Mouse (Mus musculus) forebrain, embryonic 13.5 days (tissue): Measurements from ENCODE around the gene Coq2. TPM values are rescaled to one million over a fixed set of nuclear protein-coding genes. Genes with fewer than 3 reads are reported as not detected.

Experiments
- ATAC-seq: fragments of 200-750 bp; cut with Nextera tagmentation; 2 replicates; pipeline ENCODE4 v1.8.0; 2017
- H3K27ac ChIP-seq: fragments of 300-500 bp; sonication (generic); 2 replicates; pipeline ENCODE4 v1.5.1; 2015; ENCODE audit warnings: inconsistent platforms, mild to moderate bottlenecking, moderate library complexity
- H3K27me3 ChIP-seq: fragments of 300-500 bp; sonication (generic); 2 replicates; pipeline ENCODE4 v1.6.1; 2015; ENCODE audit warnings: mild to moderate bottlenecking, inconsistent platforms
- H3K36me3 ChIP-seq: fragments of 300-500 bp; sonication (generic); 2 replicates; pipeline ENCODE4 v1.6.1; 2015; ENCODE audit warnings: mild to moderate bottlenecking, inconsistent platforms; ENCODE audit not compliant: poor library complexity, severe bottlenecking
- H3K4me1 ChIP-seq: fragments of 300-500 bp; sonication (generic); 2 replicates; pipeline ENCODE4 v1.6.1; 2015; ENCODE audit warnings: inconsistent platforms
- H3K4me2 ChIP-seq: fragments of 300-500 bp; sonication (generic); 2 replicates; pipeline ENCODE4 v1.6.1; 2015; ENCODE audit warnings: inconsistent platforms, mild to moderate bottlenecking, moderate library complexity
- H3K4me3 ChIP-seq: fragments of 300-500 bp; sonication (generic); 2 replicates; pipeline ENCODE4 v1.5.1; 2015; ENCODE audit warnings: mild to moderate bottlenecking, inconsistent platforms
- H3K9ac ChIP-seq: fragments of 300-500 bp; sonication (generic); 2 replicates; pipeline ENCODE4 v1.6.1; 2015; ENCODE audit warnings: mild to moderate bottlenecking, inconsistent platforms
- H3K9me3 ChIP-seq: fragments of 300-500 bp; sonication (generic); replicated peaks from 2 replicates; pipeline ENCODE4 v1.6.1; 2016; ENCODE audit warnings: inconsistent platforms
- WGBS: fragments of 180-500 bp; shearing (Covaris S2); methylation state at CpG from one replicate; pipeline ENCODE4 v1.1.7; 2015; 5-methylcytosine and 5-hydroxymethylcytosine counted together
- polyA plus RNA-seq: library from polyadenylated mRNA; unstranded; fragments of >200 nt; fragmentation: Nextera tagmentation; extraction: Ambion mirVana; gene quantifications from 2 replicates; pipeline ENCODE4 v1.2.1, GENCODE M21; 2015

Gene Coq2
- polyA plus RNA-seq, 1 experiment from 2014 or later, result 42.7 TPM

GRCm38 (mm10) chr5:100652327-100652726, 22.6 kb downstream of the Coq2 start:
- Histone ChIP-seq H3K9me3 (no peaks in the 10 kb centered on the region), H3K4me2 (no peak overlapping the region)

GRCm38 (mm10) chr5:100651486-100651885, 23.5 kb downstream of the Coq2 start:
- Histone ChIP-seq H3K4me2 (no peak overlapping the region), H3K4me1 (no peaks in the 10 kb centered on the region), H3K9me3 (no peaks in the 10 kb centered on the region), H3K9ac (no peak overlapping the region), H3K4me3 (no peak overlapping the region), H3K27ac (no peak overlapping the region), H3K27me3 (no peaks in the 10 kb centered on the region), H3K36me3 (peaks cover 27% of the 10 kb centered on the region)
- WGBS, result 83% methylated on average over 10 of the region's 10 CpGs
- ATAC-seq, result no peak

More at GRCm38 (mm10) chr5:100652327-100652726, 22.6 kb downstream of the Coq2 start:
- peaks cover 33% of the 10 kb centered on the region for H3K36me3 ChIP-seq
- no peak overlapping the region for H3K9ac ChIP-seq
- 85% methylated on average over 9 of the region's 9 CpGs for WGBS
- no peaks in the 10 kb centered on the region for H3K4me1 ChIP-seq
- H3K27ac ChIP-seq, result no peak overlapping the region
- no peaks in the 10 kb centered on the region for H3K27me3 ChIP-seq
- no peak overlapping the region for H3K4me3 ChIP-seq
- ATAC-seq, result no peak

GRCm38 (mm10) chr5:100650969-100651368, 24.0 kb downstream of the Coq2 start:
- Histone ChIP-seq H3K4me2 (no peak overlapping the region), H3K9me3 (no peaks in the 10 kb centered on the region), H3K27ac (no peak overlapping the region), H3K4me1 (no peaks in the 10 kb centered on the region), H3K4me3 (no peak overlapping the region), H3K36me3 (peaks cover 22% of the 10 kb centered on the region), H3K9ac (no peak overlapping the region), H3K27me3 (no peaks in the 10 kb centered on the region)
- no peak for ATAC-seq
- WGBS, result 89% methylated on average over 7 of the region's 7 CpGs

GRCm38 (mm10) chr5:100648546-100648945, 26.4 kb downstream of the Coq2 start:
- H3K4me2 ChIP-seq, result no peak overlapping the region
- H3K36me3 ChIP-seq, result no peaks in the 10 kb centered on the region; the same call in 1 of the 2 replicates
- H3K4me1 ChIP-seq, result no peaks in the 10 kb centered on the region
- H3K27me3 ChIP-seq, result no peaks in the 10 kb centered on the region
- H3K4me3 ChIP-seq, result no peak overlapping the region
- no peak for ATAC-seq
- 44% methylated on average over 6 of the region's 6 CpGs for WGBS
- no peak overlapping the region for H3K9ac ChIP-seq
- H3K27ac ChIP-seq, result no peak overlapping the region
- H3K9me3 ChIP-seq, result no peaks in the 10 kb centered on the region

GRCm38 (mm10) chr5:100648046-100648445, 26.9 kb downstream of the Coq2 start:
- no peaks in the 10 kb centered on the region for H3K9me3 ChIP-seq
- H3K4me2 ChIP-seq, result no peak overlapping the region
- H3K4me3 ChIP-seq, result no peak overlapping the region
- no peak overlapping the region for H3K9ac ChIP-seq
- no peaks in the 10 kb centered on the region for H3K27me3 ChIP-seq
- no peak overlapping the region for H3K27ac ChIP-seq
- ATAC-seq, result no peak
- H3K36me3 ChIP-seq, result no peaks in the 10 kb centered on the region; the same call in 1 of the 2 replicates
- no peaks in the 10 kb centered on the region for H3K4me1 ChIP-seq
- 66% methylated on average over 10 of the region's 10 CpGs for WGBS

- H3K4me3 ChIP-seq, result no peak overlapping the region
- no peak for ATAC-seq
Measured at GRCm38 (mm10) chr5:100646558-100646957, 28.4 kb downstream of the Coq2 start.

GRCm38 (mm10) chr5:100643991-100644535, 30.9 kb downstream of the Coq2 start:
- no peaks in the 10 kb centered on the region for H3K27me3 ChIP-seq
- H3K4me1 ChIP-seq, result no peaks in the 10 kb centered on the region
- H3K36me3 ChIP-seq, result no peaks in the 10 kb centered on the region
- no peaks in the 10 kb centered on the region for H3K9me3 ChIP-seq
- no peak overlapping the region for H3K4me3 ChIP-seq
- no peak overlapping the region for H3K9ac ChIP-seq
- no peak overlapping the region for H3K27ac ChIP-seq
- H3K4me2 ChIP-seq, result no peak overlapping the region
- WGBS, result 72% methylated on average over 7 of the region's 7 CpGs
- ATAC-seq, result no peak

More at GRCm38 (mm10) chr5:100646558-100646957, 28.4 kb downstream of the Coq2 start:
- 83% methylated on average over 4 of the region's 4 CpGs for WGBS
- Histone ChIP-seq H3K9ac (no peak overlapping the region), H3K27me3 (no peaks in the 10 kb centered on the region), H3K27ac (no peak overlapping the region), H3K4me2 (no peak overlapping the region), H3K9me3 (no peaks in the 10 kb centered on the region), H3K36me3 (no peaks in the 10 kb centered on the region), H3K4me1 (no peaks in the 10 kb centered on the region)

GRCm38 (mm10) chr5:100643253-100643990, 31.5 kb downstream of the Coq2 start:
- WGBS, result 72% methylated on average over 12 of the region's 12 CpGs
- H3K27me3 ChIP-seq, result no peaks in the 10 kb centered on the region
- ATAC-seq, result no peak
- no peak overlapping the region for H3K9ac ChIP-seq
- H3K9me3 ChIP-seq, result no peaks in the 10 kb centered on the region
- no peak overlapping the region for H3K4me2 ChIP-seq
- H3K36me3 ChIP-seq, result no peaks in the 10 kb centered on the region
- no peak overlapping the region for H3K27ac ChIP-seq
- H3K4me1 ChIP-seq, result no peaks in the 10 kb centered on the region
- H3K4me3 ChIP-seq, result no peak overlapping the region

GRCm38 (mm10) chr5:100642316-100642715, 32.6 kb downstream of the Coq2 start:
- no peaks in the 10 kb centered on the region for H3K36me3 ChIP-seq
- H3K4me1 ChIP-seq, result no peaks in the 10 kb centered on the region
- WGBS, result 90% methylated on average over 5 of the region's 5 CpGs
- no peaks in the 10 kb centered on the region for H3K27me3 ChIP-seq
- H3K9ac ChIP-seq, result no peak overlapping the region
- H3K4me2 ChIP-seq, result no peak overlapping the region
- ATAC-seq, result no peak
- no peak overlapping the region for H3K27ac ChIP-seq
- no peak overlapping the region for H3K4me3 ChIP-seq
- no peaks in the 10 kb centered on the region for H3K9me3 ChIP-seq

- Histone ChIP-seq H3K27ac (no peak overlapping the region), H3K4me1 (no peaks in the 10 kb centered on the region), H3K36me3 (no peaks in the 10 kb centered on the region), H3K4me2 (no peak overlapping the region), H3K9ac (no peak overlapping the region), H3K4me3 (no peak overlapping the region), H3K27me3 (no peaks in the 10 kb centered on the region), H3K9me3 (no peaks in the 10 kb centered on the region)
- no peak for ATAC-seq
- 88% methylated on average over 8 of the region's 8 CpGs for WGBS
Measured at GRCm38 (mm10) chr5:100638483-100638882, 36.5 kb downstream of the Coq2 start.

GRCm38 (mm10) chr5:100636794-100637544, 38.0 kb downstream of the Coq2 start:
- no peak for ATAC-seq
- Histone ChIP-seq H3K4me3 (no peak overlapping the region), H3K9ac (no peak overlapping the region), H3K4me2 (no peak overlapping the region), H3K9me3 (no peaks in the 10 kb centered on the region), H3K27me3 (no peaks in the 10 kb centered on the region), H3K27ac (no peak overlapping the region), H3K4me1 (no peaks in the 10 kb centered on the region), H3K36me3 (no peaks in the 10 kb centered on the region)
- 80% methylated on average over 8 of the region's 8 CpGs for WGBS

GRCm38 (mm10) chr5:100635908-100636307, 39.0 kb downstream of the Coq2 start:
- no peak overlapping the region for H3K4me2 ChIP-seq
- 91% methylated on average over 4 of the region's 4 CpGs for WGBS
- H3K36me3 ChIP-seq, result no peaks in the 10 kb centered on the region
- no peak overlapping the region for H3K4me3 ChIP-seq
- no peak for ATAC-seq
- H3K27ac ChIP-seq, result no peak overlapping the region
- H3K9ac ChIP-seq, result no peak overlapping the region
- H3K4me1 ChIP-seq, result no peaks in the 10 kb centered on the region
- H3K9me3 ChIP-seq, result no peaks in the 10 kb centered on the region
- H3K27me3 ChIP-seq, result no peaks in the 10 kb centered on the region
